Mouse (Mus musculus): ENCODE data around the gene Ankrd65.

GRCm38 (mm10) chr4:155841651-155842270, 51.5 kb downstream of the Ankrd65 start:
- TF ChIP-seq CTCF (conservative IDR thresholded peaks at IDR 0.05; ENCODE audit: insufficient read depth, insufficient read length, low read depth, low read length), result no peak
- TF ChIP-seq POLR2A (IDR thresholded peaks at IDR 0.05; ENCODE audit: low read depth, low read length), result no peak

Data from kidney, adult 2 months (tissue).